Mouse (Mus musculus) erythroblast, embryonic 14.5 days (primary cell): Measurements from ENCODE around the gene Slc17a8. TPM values are rescaled to one million over a fixed set of nuclear protein-coding genes. Genes with fewer than 3 reads are reported as not detected.
"Not testable (repeated sequence)": the region's sequence is repeated elsewhere in the genome, so short reads cannot be mapped to it uniquely, and the experiment has no call there.

Experiments used
- H3K27me3 ChIP-seq: 2 replicates; pipeline ENCODE4 v1.6.1; 2012; ENCODE audit warnings: inconsistent platforms; ENCODE audit not compliant: control insufficient read depth
- H3K36me3 ChIP-seq: 2 replicates; pipeline ENCODE4 v1.6.1; 2012; ENCODE audit warnings: mild to moderate bottlenecking, inconsistent platforms; ENCODE audit not compliant: control insufficient read depth
- H3K4me1 ChIP-seq: 2 replicates; pipeline ENCODE4 v1.6.1; 2012; ENCODE audit warnings: inconsistent platforms; ENCODE audit not compliant: control insufficient read depth
- H3K4me3 ChIP-seq: replicated peaks from 2 replicates; pipeline ENCODE3; 2012; ENCODE audit warnings: moderate library complexity, mild to moderate bottlenecking, inconsistent platforms
- H3K9me3 ChIP-seq: 2 replicates; pipeline ENCODE4 v1.6.1; 2012; ENCODE audit warnings: low read length, inconsistent platforms, mixed read lengths; ENCODE audit not compliant: control insufficient read depth
- GATA1 ChIP-seq: IDR thresholded peaks from 2 replicates; pipeline ENCODE4 v1.6.1; 2012; ENCODE audit warnings: low read length, inconsistent platforms, mixed read lengths
- TAL1 ChIP-seq: IDR thresholded peaks from 3 replicates; pipeline ENCODE4 v1.6.1; 2012; ENCODE audit warnings: low read length, inconsistent platforms, mixed read lengths
- polyA plus RNA-seq: library from polyadenylated mRNA; stranded (reverse); fragments of >175 nt; gene quantifications from 2 replicates; pipeline ENCODE4 v1.2.3, GENCODE M21; 2012

Slc17a8 gene
- 0.01 TPM in 1 of 2 replicates, not detected in the other for polyA plus RNA-seq

GRCm38 (mm10) chr10:89621129-89621528 lies at the start of gene Slc17a8:
Gene Slc17a8, minus strand, starts transcription at chr10:89621253.
- Histone ChIP-seq H3K9me3 (no peaks in the 10 kb centered on the region), H3K27me3 (no peaks in the 10 kb centered on the region), H3K36me3 (no peaks in the 10 kb centered on the region), H3K4me1 (no peaks in the 10 kb centered on the region), H3K4me3 (no peak within 1 kb of the TSS)
- TF ChIP-seq TAL1: no peak
- no peak for TF ChIP-seq GATA1

- H3K9me3 ChIP-seq, H3K4me1 ChIP-seq, H3K27me3 ChIP-seq, H3K4me3 ChIP-seq: not testable (repeated sequence)
- peaks cover 24% of the 10 kb centered on the region for H3K36me3 ChIP-seq
These were observed 49.3 kb upstream of the Slc17a8 start for GRCm38 (mm10) chr10:89670371-89670770.

GRCm38 (mm10) chr10:89667571-89667970 lies 46.5 kb upstream of the Slc17a8 start:
- H3K9me3 ChIP-seq: no peaks in the 10 kb centered on the region; the same call in 1 of the 2 replicates
- no peak for TF ChIP-seq TAL1
- TF ChIP-seq GATA1: no peak
- peaks cover 22% of the 10 kb centered on the region for H3K36me3 ChIP-seq
- no peak overlapping the region for H3K4me3 ChIP-seq
- H3K4me1 ChIP-seq: no peaks in the 10 kb centered on the region
- H3K27me3 ChIP-seq: no peaks in the 10 kb centered on the region

- no peaks in the 10 kb centered on the region for H3K27me3 ChIP-seq
- TF ChIP-seq GATA1 (no peak), TAL1 (no peak)
- H3K36me3 ChIP-seq: peaks cover 32% of the 10 kb centered on the region
These were observed 44.6 kb upstream of the Slc17a8 start for GRCm38 (mm10) chr10:89665679-89666078.

GRCm38 (mm10) chr10:89664977-89665645 lies 44.1 kb upstream of the Slc17a8 start:
- no peak for TF ChIP-seq GATA1
- TF ChIP-seq TAL1: no peak
- H3K4me3 ChIP-seq: no peak overlapping the region
- H3K36me3 ChIP-seq: peaks cover 29% of the 10 kb centered on the region
- no peaks in the 10 kb centered on the region for H3K9me3 ChIP-seq
- no peaks in the 10 kb centered on the region for H3K4me1 ChIP-seq
- H3K27me3 ChIP-seq: no peaks in the 10 kb centered on the region

More at GRCm38 (mm10) chr10:89665679-89666078, 44.6 kb upstream of the Slc17a8 start:
- no peak overlapping the region for H3K4me3 ChIP-seq
- H3K9me3 ChIP-seq: no peaks in the 10 kb centered on the region; the same call in 1 of the 2 replicates
- no peaks in the 10 kb centered on the region for H3K4me1 ChIP-seq

- Histone ChIP-seq H3K4me1 (no peaks in the 10 kb centered on the region), H3K36me3 (peaks cover 65% of the 10 kb centered on the region), H3K4me3 (no peak overlapping the region), H3K27me3 (no peaks in the 10 kb centered on the region), H3K9me3 (no peaks in the 10 kb centered on the region)
- TF ChIP-seq TAL1 (no peak), GATA1 (no peak)
These were observed 35.3 kb upstream of the Slc17a8 start for GRCm38 (mm10) chr10:89656366-89656765.

- Histone ChIP-seq H3K4me3 (no peak overlapping the region), H3K9me3 (no peaks in the 10 kb centered on the region), H3K36me3 (peaks cover 76% of the 10 kb centered on the region), H3K4me1 (no peaks in the 10 kb centered on the region), H3K27me3 (no peaks in the 10 kb centered on the region)
- TF ChIP-seq TAL1: no peak
- TF ChIP-seq GATA1: no peak
These were observed 31.9 kb upstream of the Slc17a8 start for GRCm38 (mm10) chr10:89652912-89653311.

GRCm38 (mm10) chr10:89651691-89652090 lies 30.6 kb upstream of the Slc17a8 start:
- no peaks in the 10 kb centered on the region for H3K27me3 ChIP-seq
- H3K36me3 ChIP-seq: peaks cover 73% of the 10 kb centered on the region
- no peaks in the 10 kb centered on the region for H3K4me1 ChIP-seq
- TF ChIP-seq GATA1: no peak
- TF ChIP-seq TAL1: no peak
- no peaks in the 10 kb centered on the region for H3K9me3 ChIP-seq
- H3K4me3 ChIP-seq: no peak overlapping the region

- peaks cover 79% of the 10 kb centered on the region for H3K36me3 ChIP-seq
- no peaks in the 10 kb centered on the region for H3K27me3 ChIP-seq
- TF ChIP-seq GATA1: no peak
- TF ChIP-seq TAL1: no peak
- no peak overlapping the region for H3K4me3 ChIP-seq
- H3K9me3 ChIP-seq: no peaks in the 10 kb centered on the region
- no peaks in the 10 kb centered on the region for H3K4me1 ChIP-seq
These were observed 25.9 kb upstream of the Slc17a8 start for GRCm38 (mm10) chr10:89646918-89647317.

- no peaks in the 10 kb centered on the region for H3K9me3 ChIP-seq
- H3K4me1 ChIP-seq: no peaks in the 10 kb centered on the region
- peaks cover 24% of the 10 kb centered on the region for H3K36me3 ChIP-seq
- no peak overlapping the region for H3K4me3 ChIP-seq
- TF ChIP-seq GATA1 (no peak), TAL1 (no peak)
- no peaks in the 10 kb centered on the region for H3K27me3 ChIP-seq
These were observed 15.9 kb upstream of the Slc17a8 start for GRCm38 (mm10) chr10:89637001-89637400.
